Mouse (Mus musculus): ENCODE measurements around the gene Shroom3. TPM values are rescaled to one million over a fixed set of nuclear protein-coding genes. Genes with fewer than 3 reads are reported as not detected.

Gene Shroom3
- polyA plus RNA-seq, 1 experiment from 2014 or later = 3.5 TPM

DNA sequence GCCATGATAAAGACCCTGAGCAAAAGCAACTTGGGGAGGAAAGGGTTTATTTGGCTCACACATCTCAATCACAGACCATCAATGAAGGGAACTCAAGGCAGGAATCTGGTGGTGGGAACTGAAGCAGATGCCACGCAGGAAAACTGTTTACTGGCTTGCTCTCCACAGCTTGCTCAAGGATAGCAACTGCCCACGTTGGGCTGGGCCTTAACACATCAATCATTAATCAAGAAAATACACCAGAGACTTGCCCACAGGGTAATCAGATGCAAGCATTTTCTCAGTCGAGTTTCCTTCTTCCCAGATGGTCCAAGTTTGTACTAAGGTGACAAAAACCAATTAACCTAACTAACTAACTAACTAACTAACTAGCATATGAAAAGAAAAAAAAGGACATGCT lies 187.8 kb downstream of the Shroom3 start:
- WGBS = 33% methylated on average over 3 of the region's 3 CpGs

DNA sequence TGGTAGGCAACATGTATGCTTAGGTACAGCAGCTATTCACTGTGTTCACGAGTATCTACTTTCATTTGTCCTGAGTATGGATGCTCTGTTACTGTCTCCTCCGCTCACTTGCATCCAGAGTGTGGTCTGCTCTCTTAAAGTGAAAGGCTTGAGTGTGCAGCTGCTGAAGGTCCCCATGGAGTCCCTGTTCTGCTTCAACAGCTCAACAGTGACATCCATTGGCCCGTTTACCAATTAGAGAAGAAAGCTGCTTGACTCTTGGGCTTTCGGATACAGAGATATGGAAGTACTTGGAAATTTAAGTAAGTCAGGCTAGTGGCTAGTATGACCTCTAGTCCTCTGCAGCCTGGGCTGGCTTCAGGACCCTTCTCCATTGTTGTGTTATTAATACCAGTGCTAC lies 188.9 kb downstream of the Shroom3 start:
- no peak overlapping the region for H3K4me3 ChIP-seq (ENCODE audit: low read depth, low read length)
- no peak for ATAC-seq (replicated peaks; ENCODE audit: low FRiP score)
- H3K4me2 ChIP-seq = no peak overlapping the region
- DNase-seq (ENCODE audit: low spot score) = no peak
- no peaks in the 10 kb centered on the region for H3K27me3 ChIP-seq (replicated peaks; ENCODE audit: control insufficient read depth, insufficient read depth, low read length)
- no peaks in the 10 kb centered on the region for H3K4me1 ChIP-seq (replicated peaks; ENCODE audit: control insufficient read depth, insufficient read depth, low read length)
- H3K9ac ChIP-seq (ENCODE audit: low read depth, low read length) = no peak overlapping the region
- H3K9me3 ChIP-seq (ENCODE audit: control insufficient read depth, low read length) = no peaks in the 10 kb centered on the region
- H3K27ac ChIP-seq (ENCODE audit: low read depth, low read length) = no peak overlapping the region
- H3K36me3 ChIP-seq (ENCODE audit: control insufficient read depth, insufficient read depth, low read length) = no peaks in the 10 kb centered on the region
- WGBS = 67% methylated on average over 4 of the region's 4 CpGs

More for the DNA sequence above, 187.8 kb downstream of the Shroom3 start:
- ATAC-seq (replicated peaks; ENCODE audit: low FRiP score) (no peak), DNase-seq (ENCODE audit: low spot score) (no peak)
- Histone ChIP-seq H3K36me3 (ENCODE audit: control insufficient read depth, insufficient read depth, low read length) (no peaks in the 10 kb centered on the region), H3K9ac (ENCODE audit: low read depth, low read length) (no peak overlapping the region), H3K4me3 (ENCODE audit: low read depth, low read length) (no peak overlapping the region), H3K4me1 (replicated peaks; ENCODE audit: control insufficient read depth, insufficient read depth, low read length) (no peaks in the 10 kb centered on the region), H3K9me3 (ENCODE audit: control insufficient read depth, low read length) (no peaks in the 10 kb centered on the region), H3K4me2 (no peak overlapping the region), H3K27ac (ENCODE audit: low read depth, low read length) (no peak overlapping the region), H3K27me3 (replicated peaks; ENCODE audit: control insufficient read depth, insufficient read depth, low read length) (no peaks in the 10 kb centered on the region)

DNA sequence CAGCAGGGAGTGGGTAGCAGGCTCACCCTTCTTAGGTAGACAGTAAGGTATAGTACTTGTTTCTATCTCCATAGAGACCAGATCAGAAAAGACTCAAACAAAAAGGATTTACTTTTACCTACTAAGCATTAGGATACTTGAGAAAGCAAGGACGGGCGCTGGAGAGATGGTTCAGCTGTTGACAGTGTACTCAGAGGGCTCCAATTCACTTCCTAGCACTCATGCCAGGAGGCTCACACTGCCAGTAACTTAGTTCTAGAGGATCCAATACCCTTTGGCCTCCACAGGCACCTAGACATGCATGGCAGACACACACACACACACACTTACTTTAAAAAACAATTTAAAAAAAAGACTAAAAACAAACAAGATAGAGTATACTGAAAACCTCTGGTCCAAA lies 189.8 kb downstream of the Shroom3 start:
- no peaks in the 10 kb centered on the region for H3K36me3 ChIP-seq (ENCODE audit: control insufficient read depth, insufficient read depth, low read length)
- no peak overlapping the region for H3K4me2 ChIP-seq
- no peaks in the 10 kb centered on the region for H3K27me3 ChIP-seq (replicated peaks; ENCODE audit: control insufficient read depth, insufficient read depth, low read length)
- H3K27ac ChIP-seq (ENCODE audit: low read depth, low read length) = no peak overlapping the region
- no peak overlapping the region for H3K4me3 ChIP-seq (ENCODE audit: low read depth, low read length)
- no peak overlapping the region for H3K9ac ChIP-seq (ENCODE audit: low read depth, low read length)
- ATAC-seq (replicated peaks; ENCODE audit: low FRiP score) = no peak
- no peak for DNase-seq (ENCODE audit: low spot score)
- WGBS = 85% methylated on average over 2 of the region's 2 CpGs
- no peaks in the 10 kb centered on the region for H3K9me3 ChIP-seq (ENCODE audit: control insufficient read depth, low read length)
- H3K4me1 ChIP-seq (replicated peaks; ENCODE audit: control insufficient read depth, insufficient read depth, low read length) = no peaks in the 10 kb centered on the region

DNA sequence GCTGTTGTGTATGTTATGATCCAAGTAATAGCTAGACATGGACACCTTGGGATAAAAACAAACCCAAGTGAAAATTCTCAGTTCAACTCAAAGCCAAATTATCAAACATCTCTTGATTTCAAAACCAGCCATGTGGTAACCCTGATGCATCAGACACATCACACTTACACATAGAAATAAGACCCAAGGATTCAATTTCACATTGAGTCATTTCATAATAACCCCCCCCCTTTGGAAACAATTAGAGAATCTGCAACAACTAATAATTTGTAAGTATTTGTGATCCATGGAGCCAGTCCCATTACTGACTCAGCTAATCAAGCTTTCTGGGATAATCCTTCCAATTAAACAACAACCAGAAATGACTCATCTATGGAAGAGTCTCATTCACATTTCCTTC lies 190.3 kb downstream of the Shroom3 start:
- ATAC-seq (replicated peaks; ENCODE audit: low FRiP score) (no peak), DNase-seq (ENCODE audit: low spot score) (no peak)
- no peak overlapping the region for H3K4me3 ChIP-seq (ENCODE audit: low read depth, low read length)
- no peaks in the 10 kb centered on the region for H3K9me3 ChIP-seq (ENCODE audit: control insufficient read depth, low read length)
- no peaks in the 10 kb centered on the region for H3K36me3 ChIP-seq (ENCODE audit: control insufficient read depth, insufficient read depth, low read length)
- H3K27ac ChIP-seq (ENCODE audit: low read depth, low read length) = no peak overlapping the region
- H3K4me1 ChIP-seq (replicated peaks; ENCODE audit: control insufficient read depth, insufficient read depth, low read length) = no peaks in the 10 kb centered on the region
- H3K4me2 ChIP-seq = no peak overlapping the region
- H3K27me3 ChIP-seq (replicated peaks; ENCODE audit: control insufficient read depth, insufficient read depth, low read length) = no peaks in the 10 kb centered on the region
- H3K9ac ChIP-seq (ENCODE audit: low read depth, low read length) = no peak overlapping the region

DNA sequence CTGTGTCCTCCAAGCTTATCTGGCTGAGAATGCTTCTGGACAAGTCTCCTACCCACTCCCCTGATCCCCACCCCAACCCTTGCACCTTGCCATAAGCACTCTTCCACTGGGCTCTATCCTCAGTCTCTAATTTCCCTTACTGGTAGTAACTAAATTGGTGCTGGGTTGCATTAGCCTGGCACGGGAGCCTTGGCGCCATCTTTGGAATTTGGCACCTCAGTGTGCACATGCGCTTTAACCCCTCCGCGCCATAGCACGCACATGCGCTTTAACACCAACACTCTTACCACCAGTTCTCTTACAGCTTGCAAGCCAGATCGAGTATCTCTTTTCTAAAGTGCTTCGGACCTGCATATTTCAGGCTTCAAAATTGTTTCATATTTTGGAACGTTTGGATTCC lies 192.6 kb downstream of the Shroom3 start:
- DNase-seq (ENCODE audit: low spot score) (no peak), ATAC-seq (replicated peaks; ENCODE audit: low FRiP score) (no peak)
- no peak overlapping the region for H3K27ac ChIP-seq (ENCODE audit: low read depth, low read length)
- no peak overlapping the region for H3K9ac ChIP-seq (ENCODE audit: low read depth, low read length)
- H3K4me1 ChIP-seq (replicated peaks; ENCODE audit: control insufficient read depth, insufficient read depth, low read length) = peaks cover 2% of the 10 kb centered on the region; the same call in 1 of the 2 replicates
- H3K4me3 ChIP-seq (ENCODE audit: low read depth, low read length) = no peak overlapping the region
- H3K4me2 ChIP-seq = no peak overlapping the region
- 89% methylated on average over 10 of the region's 10 CpGs for WGBS
- no peaks in the 10 kb centered on the region for H3K27me3 ChIP-seq (replicated peaks; ENCODE audit: control insufficient read depth, insufficient read depth, low read length)
- H3K9me3 ChIP-seq (ENCODE audit: control insufficient read depth, low read length) = no peaks in the 10 kb centered on the region
- H3K36me3 ChIP-seq (ENCODE audit: control insufficient read depth, insufficient read depth, low read length) = no peaks in the 10 kb centered on the region

DNA sequence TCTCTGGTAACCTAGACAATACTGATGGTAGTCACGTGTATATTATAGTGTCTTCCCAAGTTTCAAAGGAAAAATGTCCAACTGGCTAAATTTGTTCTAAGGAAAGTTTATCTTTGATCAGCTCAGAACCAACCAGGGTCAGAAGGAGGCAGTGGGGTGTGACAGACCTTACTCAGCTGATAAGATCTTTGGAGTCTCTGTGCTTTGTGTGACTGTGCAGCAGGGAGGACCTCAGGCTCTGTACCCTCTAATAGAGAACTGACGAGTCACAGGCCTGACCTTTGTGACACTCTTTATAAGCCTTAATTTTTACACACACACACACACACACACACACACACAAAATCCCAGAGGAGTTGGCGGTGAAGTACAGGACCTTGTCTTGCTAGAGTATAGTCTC lies 193.9 kb downstream of the Shroom3 start:
- 65% methylated on average over 3 of the region's 3 CpGs for WGBS

DNA sequence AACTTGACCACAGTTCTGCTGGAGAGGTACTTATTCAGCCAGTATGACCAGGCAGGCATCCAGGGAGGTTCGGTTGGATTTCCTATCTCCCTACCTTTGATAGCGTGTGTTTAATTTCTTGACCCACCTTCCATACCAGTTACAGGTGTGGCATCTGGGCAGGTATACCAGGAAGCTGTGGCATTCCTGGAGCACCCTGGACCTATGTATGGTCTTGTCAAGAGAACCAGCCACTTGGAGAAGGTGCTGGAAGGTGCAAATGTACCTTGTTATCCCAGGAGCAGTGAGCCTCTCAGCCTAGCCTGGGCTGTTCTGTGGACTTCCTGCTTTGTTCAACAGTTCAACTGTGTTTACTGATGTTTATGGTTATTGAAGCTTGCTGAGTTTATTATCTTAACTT lies 197.2 kb downstream of the Shroom3 start:
- no peaks in the 10 kb centered on the region for H3K27me3 ChIP-seq (replicated peaks; ENCODE audit: control insufficient read depth, insufficient read depth, low read length)
- no peak for DNase-seq (ENCODE audit: low spot score)
- peaks cover 5% of the 10 kb centered on the region for H3K4me1 ChIP-seq (replicated peaks; ENCODE audit: control insufficient read depth, insufficient read depth, low read length)
- H3K27ac ChIP-seq (ENCODE audit: low read depth, low read length) = no peak overlapping the region
- no peak overlapping the region for H3K4me2 ChIP-seq
- ATAC-seq (replicated peaks; ENCODE audit: low FRiP score) = no peak
- 84% methylated on average over 2 of the region's 2 CpGs for WGBS
- H3K36me3 ChIP-seq (ENCODE audit: control insufficient read depth, insufficient read depth, low read length) = no peaks in the 10 kb centered on the region
- H3K9me3 ChIP-seq (ENCODE audit: control insufficient read depth, low read length) = no peaks in the 10 kb centered on the region
- H3K4me3 ChIP-seq (ENCODE audit: low read depth, low read length) = no peak overlapping the region
- no peak overlapping the region for H3K9ac ChIP-seq (ENCODE audit: low read depth, low read length)

More for the DNA sequence above, 193.9 kb downstream of the Shroom3 start:
- no peaks in the 10 kb centered on the region for H3K36me3 ChIP-seq (ENCODE audit: control insufficient read depth, insufficient read depth, low read length)
- no peaks in the 10 kb centered on the region for H3K27me3 ChIP-seq (replicated peaks; ENCODE audit: control insufficient read depth, insufficient read depth, low read length)
- ATAC-seq (replicated peaks; ENCODE audit: low FRiP score) = no peak
- no peaks in the 10 kb centered on the region for H3K9me3 ChIP-seq (ENCODE audit: control insufficient read depth, low read length)
- H3K27ac ChIP-seq (ENCODE audit: low read depth, low read length) = no peak overlapping the region
- H3K4me1 ChIP-seq (replicated peaks; ENCODE audit: control insufficient read depth, insufficient read depth, low read length) = peaks cover 5% of the 10 kb centered on the region
- no peak overlapping the region for H3K4me3 ChIP-seq (ENCODE audit: low read depth, low read length)
- no peak for DNase-seq (ENCODE audit: low spot score)
- H3K9ac ChIP-seq (ENCODE audit: low read depth, low read length) = no peak overlapping the region
- H3K4me2 ChIP-seq = no peak overlapping the region

DNA sequence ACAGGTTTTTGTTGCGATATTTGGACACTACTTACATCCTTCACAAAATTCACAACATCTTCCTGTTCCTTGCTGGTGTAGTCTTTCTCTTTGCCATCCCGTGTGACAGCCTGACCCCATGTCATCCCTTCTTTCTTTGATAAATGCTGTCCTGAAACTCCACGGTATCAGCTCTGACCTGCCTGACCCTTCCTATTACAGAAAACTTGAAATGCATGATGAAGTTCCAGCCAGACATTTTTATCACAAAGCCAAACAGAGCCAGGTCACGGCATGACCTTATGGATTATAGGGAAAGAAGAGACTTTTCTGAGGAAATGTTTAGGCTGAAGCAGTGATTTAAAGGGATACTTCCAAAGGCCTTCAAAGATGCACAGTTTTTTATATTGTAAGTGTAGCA lies 197.7 kb downstream of the Shroom3 start:
- H3K36me3 ChIP-seq (ENCODE audit: control insufficient read depth, insufficient read depth, low read length) = no peaks in the 10 kb centered on the region
- peaks cover 5% of the 10 kb centered on the region for H3K4me1 ChIP-seq (replicated peaks; ENCODE audit: control insufficient read depth, insufficient read depth, low read length)
- H3K9me3 ChIP-seq (ENCODE audit: control insufficient read depth, low read length) = no peaks in the 10 kb centered on the region
- WGBS = 40% methylated on average over 4 of the region's 4 CpGs
- no peak overlapping the region for H3K27ac ChIP-seq (ENCODE audit: low read depth, low read length)
- DNase-seq (ENCODE audit: low spot score) (no peak), ATAC-seq (replicated peaks; ENCODE audit: low FRiP score) (no peak)
- H3K9ac ChIP-seq (ENCODE audit: low read depth, low read length) = no peak overlapping the region
- H3K27me3 ChIP-seq (replicated peaks; ENCODE audit: control insufficient read depth, insufficient read depth, low read length) = no peaks in the 10 kb centered on the region
- no peak overlapping the region for H3K4me3 ChIP-seq (ENCODE audit: low read depth, low read length)
- H3K4me2 ChIP-seq = no peak overlapping the region

DNA sequence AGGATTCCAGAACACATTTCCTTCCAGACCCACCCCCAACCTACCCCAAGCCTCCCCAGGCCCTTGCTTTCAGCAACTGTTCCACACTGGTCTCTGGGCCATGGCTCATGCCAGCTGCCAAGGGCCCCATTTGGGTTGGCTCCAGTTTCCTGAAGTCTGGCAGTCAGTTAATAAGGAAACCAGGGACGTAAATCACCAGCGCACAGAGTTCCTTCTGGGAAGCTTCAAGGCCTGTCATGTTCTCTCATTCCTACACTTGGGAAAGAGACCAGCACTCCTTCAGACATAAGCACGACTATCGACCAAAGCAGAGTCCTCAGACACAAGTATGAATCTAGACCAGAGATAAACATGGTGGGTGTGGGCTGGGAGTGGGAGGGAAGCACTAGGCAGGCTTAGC lies 202.9 kb downstream of the Shroom3 start:
- no peaks in the 10 kb centered on the region for H3K36me3 ChIP-seq (ENCODE audit: control insufficient read depth, insufficient read depth, low read length)
- H3K4me3 ChIP-seq (ENCODE audit: low read depth, low read length) = no peak overlapping the region
- no peaks in the 10 kb centered on the region for H3K9me3 ChIP-seq (ENCODE audit: control insufficient read depth, low read length)
- 57% methylated on average over 4 of the region's 4 CpGs for WGBS
- ATAC-seq (replicated peaks; ENCODE audit: low FRiP score) (no peak), DNase-seq (ENCODE audit: low spot score) (no peak)
- peaks cover 5% of the 10 kb centered on the region; the same call in 1 of the 2 replicates for H3K4me1 ChIP-seq (replicated peaks; ENCODE audit: control insufficient read depth, insufficient read depth, low read length)
- H3K27ac ChIP-seq (ENCODE audit: low read depth, low read length) = peak overlapping the region; percentile 35; the same call in 1 of the 2 replicates
- H3K27me3 ChIP-seq (replicated peaks; ENCODE audit: control insufficient read depth, insufficient read depth, low read length) = no peaks in the 10 kb centered on the region
- no peak overlapping the region for H3K9ac ChIP-seq (ENCODE audit: low read depth, low read length)
- H3K4me2 ChIP-seq = no peak overlapping the region
